Mouse (Mus musculus) cortical plate, adult 2 months (tissue): ENCODE results near the gene Pdx1. TPM values are rescaled to one million over a fixed set of nuclear protein-coding genes. Genes with fewer than 3 reads are reported as not detected.

Source experiments
- H3K27ac ChIP-seq: fragments of 200-500 bp; 2 replicates; pipeline ENCODE4 v1.5.1; 2012; ENCODE audit warnings: low read length, control low read depth, inconsistent platforms; ENCODE audit not compliant: insufficient read depth
- H3K4me1 ChIP-seq: fragments of 200-500 bp; 2 replicates; pipeline ENCODE4 v1.6.1; 2011; ENCODE audit warnings: low read length; ENCODE audit not compliant: control insufficient read depth, insufficient read depth
- H3K4me3 ChIP-seq: fragments of 200-500 bp; 2 replicates; pipeline ENCODE4 v1.5.1; 2011; ENCODE audit warnings: mild to moderate bottlenecking, low read length, control low read depth; ENCODE audit not compliant: insufficient read depth
- CTCF ChIP-seq: fragments of 200-500 bp; IDR thresholded peaks from 2 replicates; pipeline ENCODE4 v1.5.1; 2011; ENCODE audit warnings: mild to moderate bottlenecking, control low read depth, low read length; ENCODE audit not compliant: insufficient read depth; ENCODE audit errors: extremely low read depth
- POLR2A ChIP-seq: fragments of 200-500 bp; IDR thresholded peaks from 2 replicates; pipeline ENCODE4 v1.6.1; 2011; ENCODE audit warnings: mild to moderate bottlenecking, low read length, control low read depth; ENCODE audit not compliant: insufficient read depth; ENCODE audit errors: extremely low read depth
- polyA plus RNA-seq: library from polyadenylated mRNA; depleted of rRNA; stranded (reverse); fragments of >200 nt; gene quantifications from 2 replicates; pipeline ENCODE4 v1.2.3, GENCODE M21; 2012

The Pdx1 gene
- polyA plus RNA-seq, 1 experiment: not detected

- no peaks in the 10 kb centered on the region for H3K4me1 ChIP-seq
- TF ChIP-seq POLR2A (no peak), CTCF (no peak)
Measured at GRCm38 (mm10) chr5:147300917-147301780, 31.4 kb downstream of the Pdx1 start.

GRCm38 (mm10) chr5:147301781-147302070, 32.0 kb downstream of the Pdx1 start:
- Histone ChIP-seq H3K27ac (no peak overlapping the region), H3K4me3 (no peak overlapping the region), H3K4me1 (no peaks in the 10 kb centered on the region)
- TF ChIP-seq POLR2A (no peak), CTCF (no peak)

More at GRCm38 (mm10) chr5:147300917-147301780, 31.4 kb downstream of the Pdx1 start:
- H3K27ac ChIP-seq: no peak overlapping the region
- no peak overlapping the region for H3K4me3 ChIP-seq

GRCm38 (mm10) chr5:147302141-147302540, 32.4 kb downstream of the Pdx1 start:
- TF ChIP-seq POLR2A: no peak
- no peak for TF ChIP-seq CTCF
- no peaks in the 10 kb centered on the region for H3K4me1 ChIP-seq
- no peak overlapping the region for H3K27ac ChIP-seq
- H3K4me3 ChIP-seq: no peak overlapping the region

- no peak overlapping the region for H3K27ac ChIP-seq
- no peak overlapping the region for H3K4me3 ChIP-seq
- no peaks in the 10 kb centered on the region for H3K4me1 ChIP-seq
- TF ChIP-seq POLR2A (no peak), CTCF (no peak)
Measured at GRCm38 (mm10) chr5:147302746-147303400, 33.1 kb downstream of the Pdx1 start.

GRCm38 (mm10) chr5:147304276-147305155, 34.8 kb downstream of the Pdx1 start:
- Histone ChIP-seq H3K4me3 (no peak overlapping the region), H3K4me1 (no peaks in the 10 kb centered on the region), H3K27ac (no peak overlapping the region)
- TF ChIP-seq POLR2A (no peak), CTCF (no peak)

- no peak for TF ChIP-seq POLR2A
- TF ChIP-seq CTCF: no peak
- Histone ChIP-seq H3K27ac (no peak overlapping the region), H3K4me1 (no peaks in the 10 kb centered on the region), H3K4me3 (no peak overlapping the region)
Measured at GRCm38 (mm10) chr5:147305166-147305565, 35.4 kb downstream of the Pdx1 start.

- Histone ChIP-seq H3K4me3 (no peak overlapping the region), H3K4me1 (no peaks in the 10 kb centered on the region), H3K27ac (no peak overlapping the region)
- TF ChIP-seq CTCF (no peak), POLR2A (no peak)
Measured at GRCm38 (mm10) chr5:147305856-147306637, 36.3 kb downstream of the Pdx1 start.

- TF ChIP-seq POLR2A (no peak), CTCF (no peak)
- no peaks in the 10 kb centered on the region for H3K4me1 ChIP-seq
- H3K4me3 ChIP-seq: no peak within 1 kb of the TSS
- no peak within 1 kb of the TSS for H3K27ac ChIP-seq
Measured at GRCm38 (mm10) chr5:147306638-147307397, 37.1 kb downstream of the Pdx1 start, which contains the start of gene Cdx2. Gene Cdx2, minus strand, starts transcription at chr5:147307270.

GRCm38 (mm10) chr5:147307398-147307785, 37.6 kb downstream of the Pdx1 start:
- TF ChIP-seq CTCF (no peak), POLR2A (no peak)
- no peak overlapping the region for H3K4me3 ChIP-seq
- H3K4me1 ChIP-seq: no peaks in the 10 kb centered on the region
- no peak overlapping the region for H3K27ac ChIP-seq
